Mouse (Mus musculus): ENCODE data around the gene Slc12a7. TPM values are rescaled to one million over a fixed set of nuclear protein-coding genes. Genes with fewer than 3 reads are reported as not detected.
"Not testable (repeated sequence)": the region's sequence is repeated elsewhere in the genome, so short reads cannot be mapped to it uniquely, and the experiment has no call there.

The Slc12a7 gene
- total RNA-seq, 4 experiments from 2014 or later: 3.5 to 5.1 (median 3.6) TPM

- peak; percentile 51 to 62 for DNase-seq (ENCODE audit: low spot score in 2 of 2)
Measured at GRCm38 (mm10) chr13:73718225-73718624, 14.7 kb upstream of the Slc12a7 start.

- DNase-seq (ENCODE audit: low spot score in 2 of 2): no peak
Measured at GRCm38 (mm10) chr13:73720241-73720640, 12.7 kb upstream of the Slc12a7 start.

- DNase-seq (ENCODE audit: low spot score in 2 of 2): peak in 1 of 2 experiments; percentile 7
Measured at GRCm38 (mm10) chr13:73723081-73723668, 9.7 kb upstream of the Slc12a7 start.

- DNase-seq (ENCODE audit: low spot score in 2 of 2): no peak
Measured at GRCm38 (mm10) chr13:73725315-73725714, 7.6 kb upstream of the Slc12a7 start.

GRCm38 (mm10) chr13:73727621-73728025 is 5.3 kb upstream of the Slc12a7 start:
- DNase-seq (ENCODE audit: low spot score in 2 of 2): peak; percentile 26 to 33

- no peak for DNase-seq (ENCODE audit: low spot score in 2 of 2)
Measured at GRCm38 (mm10) chr13:73728633-73729032, 4.3 kb upstream of the Slc12a7 start.

GRCm38 (mm10) chr13:73730913-73731312 is 2.0 kb upstream of the Slc12a7 start:
- no peak for DNase-seq (ENCODE audit: low spot score in 2 of 2)

- no peak for DNase-seq (ENCODE audit: low spot score in 2 of 2)
Measured at GRCm38 (mm10) chr13:73732235-73732634, 659 bp upstream of the Slc12a7 start.

GRCm38 (mm10) chr13:73734379-73734778 is 1.5 kb downstream of the Slc12a7 start:
- DNase-seq (ENCODE audit: low spot score in 2 of 2): no peak

GRCm38 (mm10) chr13:73735270-73735669 is 2.4 kb downstream of the Slc12a7 start:
- no peak for DNase-seq (ENCODE audit: low spot score in 2 of 2)

GRCm38 (mm10) chr13:73735928-73736327 is 3.0 kb downstream of the Slc12a7 start:
- no peak for DNase-seq (ENCODE audit: low spot score in 2 of 2)

GRCm38 (mm10) chr13:73736943-73737342 is 4.0 kb downstream of the Slc12a7 start:
- no peak for DNase-seq (ENCODE audit: low spot score in 2 of 2)

GRCm38 (mm10) chr13:73740399-73740944 is 7.6 kb downstream of the Slc12a7 start:
- DNase-seq (ENCODE audit: low spot score in 2 of 2): not testable (repeated sequence)

GRCm38 (mm10) chr13:73742944-73743343 is 10.1 kb downstream of the Slc12a7 start:
- no peak for DNase-seq (ENCODE audit: low spot score in 2 of 2)

GRCm38 (mm10) chr13:73743662-73744061 is 10.8 kb downstream of the Slc12a7 start:
- no peak for DNase-seq (ENCODE audit: low spot score in 2 of 2)

- DNase-seq (ENCODE audit: low spot score in 2 of 2): no peak
Measured at GRCm38 (mm10) chr13:73748663-73749440, 16.0 kb downstream of the Slc12a7 start.

- DNase-seq (ENCODE audit: low spot score in 2 of 2): no peak
Measured at GRCm38 (mm10) chr13:73750435-73750834, 17.5 kb downstream of the Slc12a7 start.

- DNase-seq (ENCODE audit: low spot score in 2 of 2): no peak
Measured at GRCm38 (mm10) chr13:73751284-73751683, 18.4 kb downstream of the Slc12a7 start.

GRCm38 (mm10) chr13:73755809-73756208 is 22.9 kb downstream of the Slc12a7 start:
- no peak for DNase-seq (ENCODE audit: low spot score in 2 of 2)

- no peak for DNase-seq (ENCODE audit: low spot score in 2 of 2)
Measured at GRCm38 (mm10) chr13:73756916-73757315, 24.0 kb downstream of the Slc12a7 start.

GRCm38 (mm10) chr13:73757362-73757761 is 24.5 kb downstream of the Slc12a7 start:
- no peak for DNase-seq (ENCODE audit: low spot score in 2 of 2)

GRCm38 (mm10) chr13:73759596-73759995 is 26.7 kb downstream of the Slc12a7 start:
- no peak for DNase-seq (ENCODE audit: low spot score in 2 of 2)

- no peak for DNase-seq (ENCODE audit: low spot score in 2 of 2)
Measured at GRCm38 (mm10) chr13:73760126-73760525, 27.2 kb downstream of the Slc12a7 start.
